Mouse (Mus musculus) thymus, adult 18-20 months (tissue): ENCODE measurements around the gene Olfr435.
"Not testable (repeated sequence)": the region's sequence is repeated elsewhere in the genome, so short reads cannot be mapped to it uniquely, and the experiment has no call there.

Experiments used
- DNase-seq, 2 experiments: peaks; one replicate each; pipeline ENCODE4 v3.0.0; 2022; ENCODE audit warnings: mixed read lengths in 2 of 2

Olfr435 gene

GRCm38 (mm10) chr6:43196781-43197180, at the start of gene Olfr435:
TSS of gene Olfr435 (plus strand) at chr6:43197146.
- no peak for DNase-seq

GRCm38 (mm10) chr6:43159502-43159901, 37.4 kb upstream of the Olfr435 start:
- DNase-seq: no peak

GRCm38 (mm10) chr6:43162982-43163381, 34.0 kb upstream of the Olfr435 start, which contains the start of gene Olfr437:
TSS of gene Olfr437 (plus strand) at chr6:43163282.
- no peak for DNase-seq

GRCm38 (mm10) chr6:43167246-43167645, 29.7 kb upstream of the Olfr435 start:
- DNase-seq: no peak

- DNase-seq: no peak
Observed at GRCm38 (mm10) chr6:43171840-43172239, 25.1 kb upstream of the Olfr435 start, which contains the start of gene Olfr13. TSS of gene Olfr13 (plus strand) at chr6:43172140.

GRCm38 (mm10) chr6:43178129-43178528, 18.8 kb upstream of the Olfr435 start:
- no peak for DNase-seq

- no peak for DNase-seq
Observed at GRCm38 (mm10) chr6:43178584-43179501, 18.1 kb upstream of the Olfr435 start.

GRCm38 (mm10) chr6:43190986-43191385, 6.0 kb upstream of the Olfr435 start:
- no peak for DNase-seq

GRCm38 (mm10) chr6:43198094-43198493, 1.1 kb downstream of the Olfr435 start:
- DNase-seq: no peak

- DNase-seq: no peak
Observed at GRCm38 (mm10) chr6:43202786-43203185, 5.8 kb downstream of the Olfr435 start.

- DNase-seq: no peak
Observed at GRCm38 (mm10) chr6:43205355-43205754, 8.4 kb downstream of the Olfr435 start.

- DNase-seq: not testable (repeated sequence)
Observed at GRCm38 (mm10) chr6:43212873-43213272, 15.9 kb downstream of the Olfr435 start, which contains the start of gene Olfr434. TSS of gene Olfr434 (plus strand) at chr6:43213021.

GRCm38 (mm10) chr6:43231255-43231654, 34.3 kb downstream of the Olfr435 start, which contains the start of gene Olfr47:
TSS of gene Olfr47 (plus strand) at chr6:43231529.
- not testable (repeated sequence) for DNase-seq

- DNase-seq: no peak
Observed at GRCm38 (mm10) chr6:43242061-43242460, 45.1 kb downstream of the Olfr435 start.

GRCm38 (mm10) chr6:43247396-43247795, 50.5 kb downstream of the Olfr435 start:
- no peak for DNase-seq

GRCm38 (mm10) chr6:43252994-43253393, 56.0 kb downstream of the Olfr435 start:
- no peak for DNase-seq
